Mouse (Mus musculus) spleen, postnatal 14 days (tissue): Measurements from ENCODE around the gene Dgkb.

Experiments
- DNase-seq, 2 experiments: peaks; one replicate each; pipeline ENCODE4 v3.0.0; 2021 to 2022; ENCODE audit warnings: low spot score in 2 of 2

The Dgkb gene

GRCm38 (mm10) chr12:37817426-37817825 lies at the start of gene Dgkb:
TSS of gene Dgkb (plus strand) at chr12:37817726.
- DNase-seq = no peak

GRCm38 (mm10) chr12:37769844-37770243 lies 47.7 kb upstream of the Dgkb start:
- no peak for DNase-seq

- DNase-seq = no peak
Observed at GRCm38 (mm10) chr12:37773681-37774357, 43.7 kb upstream of the Dgkb start.

GRCm38 (mm10) chr12:37774591-37774990 lies 42.9 kb upstream of the Dgkb start:
- no peak for DNase-seq

GRCm38 (mm10) chr12:37796265-37796928 lies 21.1 kb upstream of the Dgkb start:
- DNase-seq = no peak

- DNase-seq = no peak
Observed at GRCm38 (mm10) chr12:37814122-37814521, 3.4 kb upstream of the Dgkb start.

- no peak for DNase-seq
Observed at GRCm38 (mm10) chr12:37821052-37821810, 3.7 kb downstream of the Dgkb start.

- DNase-seq = no peak
Observed at GRCm38 (mm10) chr12:37880042-37881017, 62.8 kb downstream of the Dgkb start.

GRCm38 (mm10) chr12:37881376-37881775 lies 63.9 kb downstream of the Dgkb start:
- DNase-seq = no peak

- no peak for DNase-seq
Observed at GRCm38 (mm10) chr12:37882796-37883195, 65.3 kb downstream of the Dgkb start.

- no peak for DNase-seq
Observed at GRCm38 (mm10) chr12:37883781-37884180, 66.3 kb downstream of the Dgkb start.

- no peak for DNase-seq
Observed at GRCm38 (mm10) chr12:37888591-37888990, 71.1 kb downstream of the Dgkb start.

- DNase-seq = no peak
Observed at GRCm38 (mm10) chr12:37889431-37889830, 71.9 kb downstream of the Dgkb start.

GRCm38 (mm10) chr12:37891336-37891735 lies 73.8 kb downstream of the Dgkb start:
- no peak for DNase-seq

- DNase-seq = no peak
Observed at GRCm38 (mm10) chr12:37942163-37942562, 124.6 kb downstream of the Dgkb start.

GRCm38 (mm10) chr12:37956193-37956592 lies 138.7 kb downstream of the Dgkb start:
- no peak for DNase-seq

GRCm38 (mm10) chr12:37971482-37971881 lies 154.0 kb downstream of the Dgkb start:
- DNase-seq = no peak

GRCm38 (mm10) chr12:37978498-37979187 lies 161.1 kb downstream of the Dgkb start:
- DNase-seq = no peak

GRCm38 (mm10) chr12:37985352-37985751 lies 167.8 kb downstream of the Dgkb start:
- DNase-seq = no peak

- no peak for DNase-seq
Observed at GRCm38 (mm10) chr12:37988066-37988591, 170.6 kb downstream of the Dgkb start.

GRCm38 (mm10) chr12:37993221-37993620 lies 175.7 kb downstream of the Dgkb start:
- DNase-seq = no peak
